Mouse (Mus musculus) liver, postnatal 0 days (tissue): ENCODE data around the gene Ski. TPM values are rescaled to one million over a fixed set of nuclear protein-coding genes. Genes with fewer than 3 reads are reported as not detected.

Experiments used
- ATAC-seq: fragments of 200-750 bp; cut with Nextera tagmentation; 2 replicates; pipeline ENCODE4 v1.8.0; 2017; ENCODE audit warnings: mild to moderate bottlenecking, moderate library complexity
- DNase-seq: peaks from one replicate; pipeline ENCODE4 v3.0.0-alpha.2; 2016
- H3K27ac ChIP-seq: fragments of 300-500 bp; sonication (generic); 2 replicates; pipeline ENCODE4 v1.5.1; 2014; ENCODE audit warnings: antibody characterized with exemption, moderate library complexity, mild to moderate bottlenecking, low read depth
- H3K27me3 ChIP-seq: fragments of 300-500 bp; sonication (generic); 2 replicates; pipeline ENCODE4 v1.6.1; 2014; ENCODE audit warnings: low read length, control low read depth, mixed read lengths; ENCODE audit not compliant: insufficient read depth
- H3K36me3 ChIP-seq: fragments of 300-500 bp; sonication (generic); replicated peaks from 2 replicates; pipeline ENCODE4 v1.6.1; 2014; ENCODE audit warnings: mild to moderate bottlenecking, control low read depth, low read length, moderate library complexity, mixed read lengths; ENCODE audit not compliant: insufficient read depth
- H3K4me1 ChIP-seq: fragments of 300-500 bp; sonication (generic); 2 replicates; pipeline ENCODE4 v1.6.1; 2014; ENCODE audit warnings: antibody characterized with exemption, mild to moderate bottlenecking, control low read depth; ENCODE audit not compliant: insufficient read depth
- H3K4me2 ChIP-seq: fragments of 300-500 bp; sonication (generic); 2 replicates; pipeline ENCODE4 v1.6.1; 2014; ENCODE audit warnings: low read depth, mild to moderate bottlenecking, low read length, moderate library complexity, mixed read lengths
- H3K4me3 ChIP-seq: fragments of 300-500 bp; sonication (generic); 2 replicates; pipeline ENCODE4 v1.5.1; 2014; ENCODE audit warnings: low read depth, low read length
- H3K9ac ChIP-seq: fragments of 300-500 bp; sonication (generic); replicated peaks from 2 replicates; pipeline ENCODE4 v1.6.1; 2014; ENCODE audit warnings: mild to moderate bottlenecking, moderate library complexity
- H3K9me3 ChIP-seq: fragments of 300-500 bp; sonication (generic); 2 replicates; pipeline ENCODE4 v1.6.1; 2016; ENCODE audit warnings: mild to moderate bottlenecking, control low read depth, low read length, mixed read lengths
- CTCF ChIP-seq: sonication (generic); IDR thresholded peaks from 2 replicates; pipeline ENCODE4 v1.5.1; 2016; ENCODE audit warnings: antibody characterized with exemption, low read depth
- EP300 ChIP-seq: IDR thresholded peaks from 2 replicates; pipeline ENCODE4 v1.6.1; 2016; ENCODE audit warnings: antibody characterized with exemption, low read depth, mild to moderate bottlenecking
- WGBS: fragments of 180-500 bp; shearing (Covaris S2); extraction: QIAGEN DNeasy Blood & Tissue Kit; methylation state at CpG from one replicate; pipeline ENCODE4 v1.1.7; 2014; ENCODE audit not compliant: insufficient replicate concordance; 5-methylcytosine and 5-hydroxymethylcytosine counted together
- polyA plus RNA-seq: library from polyadenylated mRNA; unstranded; fragments of >200 nt; fragmentation: Nextera tagmentation; extraction: Ambion mirVana; gene quantifications from 2 replicates; pipeline ENCODE4 v1.2.1, GENCODE M21; 2015

The Ski gene
- polyA plus RNA-seq, 1 experiment from 2014 or later: 3.5 TPM

DNA sequence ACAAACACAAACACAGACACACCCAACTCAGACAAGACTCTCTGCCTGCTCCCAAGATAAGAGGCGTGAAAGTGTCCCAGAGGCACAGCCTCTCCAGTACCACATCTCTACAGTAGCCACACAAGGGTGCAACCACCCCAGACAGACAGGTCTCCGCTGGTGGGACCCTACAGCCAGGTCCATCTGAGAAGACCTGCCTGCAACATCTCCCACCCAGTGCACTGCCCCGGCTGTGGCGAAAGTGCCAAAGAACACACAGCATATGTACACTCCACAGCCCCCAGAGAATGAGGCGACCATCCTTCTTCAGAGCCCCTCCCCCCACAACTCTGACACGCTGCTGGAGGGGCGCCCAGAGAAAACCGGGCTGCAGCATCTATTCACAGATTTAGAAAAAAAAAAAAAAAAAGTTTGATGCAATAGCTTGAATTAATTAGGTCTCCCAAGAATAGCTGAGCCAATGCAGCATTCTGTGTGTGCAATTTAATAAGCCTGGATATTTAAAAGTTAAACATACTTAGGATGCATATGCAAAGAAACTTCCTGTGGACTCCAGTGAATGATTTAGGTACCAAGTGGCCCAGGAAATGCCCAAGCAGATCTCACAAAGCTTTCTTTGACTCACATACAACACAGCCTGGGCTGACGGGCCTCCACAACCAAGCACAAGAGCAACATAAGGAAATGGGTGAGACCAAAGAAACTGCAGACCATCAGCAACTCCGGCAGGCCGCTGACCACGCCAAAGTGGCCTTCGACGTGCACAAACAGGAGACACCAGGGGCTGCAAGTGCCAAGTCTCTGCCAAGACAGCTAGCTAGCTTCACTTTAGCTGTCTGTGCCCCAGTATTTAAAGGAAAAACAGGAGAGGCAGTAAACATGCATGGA lies 1.9 kb downstream of the Ski start:
- DNase-seq (no peak), ATAC-seq (no peak)
- no peaks in the 10 kb centered on the region for H3K9me3 ChIP-seq
- WGBS: 20% methylated on average over 14 of the region's 14 CpGs
- peak overlapping the region; percentile 78 for H3K9ac ChIP-seq
- no peaks in the 10 kb centered on the region for H3K36me3 ChIP-seq
- peak overlapping the region; percentile 30; the same call in 1 of the 2 replicates for H3K27ac ChIP-seq
- peak overlapping the region; percentile 64 for H3K4me3 ChIP-seq
- peak overlapping the region; percentile 74 for H3K4me2 ChIP-seq
- H3K27me3 ChIP-seq: no peaks in the 10 kb centered on the region
- TF ChIP-seq EP300: no peak
- H3K4me1 ChIP-seq: peaks cover 54% of the 10 kb centered on the region

- ATAC-seq (no peak), DNase-seq (no peak)
- H3K4me1 ChIP-seq: peaks cover 63% of the 10 kb centered on the region
- H3K4me2 ChIP-seq: peak overlapping the region; percentile 74
- no peaks in the 10 kb centered on the region for H3K27me3 ChIP-seq
- H3K36me3 ChIP-seq: no peaks in the 10 kb centered on the region
- no peaks in the 10 kb centered on the region for H3K9me3 ChIP-seq
- H3K9ac ChIP-seq: peak overlapping the region; percentile 47
- peak overlapping the region; percentile 64 for H3K4me3 ChIP-seq
- 40% methylated on average over 12 of the region's 12 CpGs for WGBS
- H3K27ac ChIP-seq: peak overlapping the region; percentile 30; the same call in 1 of the 2 replicates
- TF ChIP-seq EP300 (no peak), CTCF (no peak)
Observed at GRCm38 (mm10) chr4:155219271-155220212, 2.9 kb downstream of the Ski start.

DNA sequence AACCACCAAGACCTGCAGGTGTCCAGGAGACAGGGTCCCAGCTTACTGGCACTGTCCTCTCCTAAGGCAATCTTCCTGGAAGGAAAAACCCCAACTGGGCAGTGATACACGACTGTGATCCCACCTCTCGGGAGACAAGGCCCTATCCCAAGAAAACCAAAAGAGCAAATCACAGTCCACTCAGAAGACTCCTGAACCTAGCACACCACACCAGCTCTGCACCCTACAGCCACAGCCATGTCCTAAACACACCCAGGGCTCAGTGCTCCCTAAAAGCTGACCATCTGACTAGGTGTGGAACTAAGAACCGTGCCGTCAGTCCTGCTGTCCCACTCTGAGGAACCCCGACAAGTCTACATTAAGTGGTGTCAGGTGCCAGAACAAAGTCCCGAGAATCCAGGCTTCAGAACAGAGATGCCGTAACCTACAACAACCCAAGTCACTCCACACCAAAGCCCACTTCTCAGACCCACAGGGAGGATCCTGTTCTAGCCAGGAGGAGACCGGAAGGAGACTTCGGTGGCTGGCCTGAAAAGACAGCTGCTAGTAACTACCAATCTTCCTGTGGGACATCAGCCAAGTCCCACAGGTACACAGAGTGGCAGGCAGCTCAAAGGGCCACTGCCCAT lies 4.2 kb downstream of the Ski start:
- Histone ChIP-seq H3K4me3 (no peak overlapping the region), H3K36me3 (no peaks in the 10 kb centered on the region), H3K9ac (no peak overlapping the region), H3K9me3 (no peaks in the 10 kb centered on the region), H3K4me2 (peak overlapping the region; percentile 74), H3K27me3 (no peaks in the 10 kb centered on the region), H3K4me1 (peaks cover 73% of the 10 kb centered on the region), H3K27ac (peak overlapping the region; percentile 41; the same call in 1 of the 2 replicates)
- WGBS: 59% methylated on average over 9 of the region's 9 CpGs
- ATAC-seq: no peak
- no peak for DNase-seq
- TF ChIP-seq EP300 (no peak), CTCF (no peak)

DNA sequence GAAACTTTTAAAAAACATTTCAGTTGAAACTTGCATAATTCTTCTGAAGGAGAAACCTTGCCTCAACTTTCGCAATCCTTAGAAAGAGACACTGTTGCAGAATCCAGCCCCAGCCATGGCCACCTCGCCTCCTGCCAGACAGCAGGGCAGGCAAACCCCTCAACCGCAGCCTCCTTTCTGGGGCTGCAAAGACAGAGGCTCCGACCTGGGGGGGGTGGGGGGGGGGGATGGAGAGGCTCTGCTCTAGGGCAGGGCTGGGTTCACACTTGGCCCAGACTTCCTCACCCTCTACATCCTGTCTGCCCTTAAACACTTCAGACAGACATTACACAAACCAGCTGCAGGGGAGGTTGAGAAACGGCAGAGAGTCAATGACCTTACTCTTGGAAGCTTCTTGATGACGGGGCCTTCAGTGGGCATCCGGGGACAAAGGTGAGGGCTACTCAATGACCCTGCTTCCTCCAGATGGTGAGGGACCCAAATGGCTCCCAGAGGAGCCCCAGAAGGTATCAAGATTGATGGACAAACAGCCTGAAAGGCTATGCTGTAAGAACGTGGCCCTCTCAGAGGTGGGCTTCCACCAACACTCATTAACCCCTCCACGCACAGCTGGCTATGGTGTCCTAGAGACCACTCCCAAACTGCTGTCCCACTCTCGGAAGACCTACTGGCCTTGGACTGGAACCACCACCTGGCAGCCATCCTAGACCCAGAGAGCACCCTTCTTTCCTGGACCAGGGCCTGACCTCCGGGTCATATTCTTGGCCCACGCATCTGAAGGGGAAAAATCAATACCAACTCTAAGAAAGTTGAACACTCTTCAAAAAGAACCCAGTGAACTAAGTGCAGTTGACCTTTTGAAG lies 4.9 kb downstream of the Ski start:
- DNase-seq: peak; percentile 71
- H3K27me3 ChIP-seq: no peaks in the 10 kb centered on the region
- TF ChIP-seq CTCF (no peak), EP300 (no peak)
- WGBS: 31% methylated on average over 12 of the region's 12 CpGs
- peak overlapping the region; percentile 41 for H3K4me2 ChIP-seq
- peaks cover 76% of the 10 kb centered on the region for H3K4me1 ChIP-seq
- peak overlapping the region; percentile 41 for H3K27ac ChIP-seq
- peak; percentile 50 for ATAC-seq
- H3K9me3 ChIP-seq: no peaks in the 10 kb centered on the region
- H3K4me3 ChIP-seq: no peak overlapping the region
- H3K9ac ChIP-seq: 0 out of 2 replicates have a peak overlapping the region, but pooled peaks have one; percentile 18
- H3K36me3 ChIP-seq: no peaks in the 10 kb centered on the region

DNA sequence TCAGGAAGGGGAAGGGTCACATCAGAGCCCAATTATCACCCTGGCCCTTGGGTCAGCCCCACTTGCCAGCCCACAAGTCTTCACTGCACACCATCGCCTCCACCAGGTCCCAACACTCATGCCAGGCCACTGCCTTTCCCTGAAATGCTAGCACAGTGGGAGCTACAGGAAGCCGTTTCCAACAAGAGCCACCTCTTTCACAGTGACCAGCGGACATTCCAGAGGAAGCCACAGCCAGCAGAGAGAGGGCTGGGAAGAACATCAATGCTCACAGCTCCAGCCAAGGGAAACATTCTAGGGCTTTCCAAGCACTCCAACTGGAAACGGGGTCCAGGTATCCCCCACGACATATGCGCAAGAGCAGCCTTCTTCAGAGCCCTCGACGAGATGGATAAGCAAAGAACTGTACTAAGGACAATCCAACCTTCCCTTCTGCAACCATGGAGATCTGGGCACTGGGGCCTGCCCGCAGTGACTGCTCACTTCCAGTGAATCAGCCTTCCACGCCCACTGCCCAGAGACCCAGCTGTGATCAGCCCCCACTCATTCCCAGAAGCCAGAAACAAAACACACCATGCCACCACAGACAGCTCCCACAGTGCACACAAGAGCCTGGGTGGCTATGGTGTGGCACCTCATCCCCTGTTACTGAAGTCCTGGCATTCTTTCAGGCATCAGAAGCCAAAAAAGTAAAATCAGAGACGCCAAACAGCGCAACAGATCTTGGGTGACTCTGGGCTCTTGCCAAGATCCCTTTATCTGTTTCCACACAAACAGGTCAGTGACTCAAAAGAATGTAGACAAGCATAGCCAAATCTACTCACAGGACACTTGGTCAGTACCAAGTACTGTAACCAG lies 6.4 kb downstream of the Ski start:
- Histone ChIP-seq H3K4me2 (peak overlapping the region; percentile 41), H3K9ac (no peak overlapping the region), H3K4me1 (peaks cover 76% of the 10 kb centered on the region), H3K36me3 (no peaks in the 10 kb centered on the region; the same call in 1 of the 2 replicates), H3K9me3 (no peaks in the 10 kb centered on the region), H3K27me3 (no peaks in the 10 kb centered on the region), H3K4me3 (no peak overlapping the region), H3K27ac (0 out of 2 replicates have a peak overlapping the region, but pooled peaks have one; percentile 41)
- 62% methylated on average over 12 of the region's 12 CpGs for WGBS
- DNase-seq: no peak
- ATAC-seq: no peak
- TF ChIP-seq CTCF (0 out of 2 replicates have a peak, but pooled peaks have one; percentile 5), EP300 (no peak)
